Mouse (Mus musculus) kidney, embryonic 16.5 days (tissue): ENCODE results near the gene Ppp2r5b. TPM values are rescaled to one million over a fixed set of nuclear protein-coding genes. Genes with fewer than 3 reads are reported as not detected.

Source experiments
- microRNA counts: library from miRNA; unstranded; fragments of <30 nt; microRNA quantifications from one replicate; lab custom pipeline; 2016
- microRNA-seq: library from miRNA; unstranded; fragments of <30 nt; microRNA quantifications from one replicate; pipeline ENCODE4, GENCODE M21; 2016
- polyA plus RNA-seq: library from polyadenylated mRNA; unstranded; fragments of >200 nt; fragmentation: Nextera tagmentation; extraction: Ambion mirVana; gene quantifications from 2 replicates; pipeline ENCODE4 v1.2.1, GENCODE M21; 2015

The Ppp2r5b gene
- polyA plus RNA-seq, 1 experiment from 2014 or later: 27.5 TPM

MicroRNA genes within 50 kb of the gene (microRNA counts, 519-probe panel; counts per million panel counts)
- 2,832 counts per million, percentile 68 among the panel's probes with 10 or more counts for microRNA mmu-miR-192 (lab: Ali Mortazavi, UCI)

Small RNA genes lying within 50 kb of the gene (microRNA-seq; reads per million reads assigned to microRNA genes)
- 186 reads per million, percentile 63 among the genes with 10 or more reads in this experiment for gene Mir192
- gene Mir194-2: 116 reads per million, percentile 56 among the genes with 10 or more reads in this experiment

Other genes starting within 250 kb of the Ppp2r5b start
- gene Slc22a20, start 249.7 kb downstream of the Ppp2r5b start, polyA plus RNA-seq: not detected in 2 replicates
- gene Capn1, start 220.0 kb downstream of the Ppp2r5b start, polyA plus RNA-seq: 11.1 and 11.9 TPM in 2 replicates
- 33.1 and 39.0 TPM in 2 replicates for gene Syvn1, start 189.3 kb downstream of the Ppp2r5b start, polyA plus RNA-seq
- gene Mrpl49, start 178.1 kb downstream of the Ppp2r5b start, polyA plus RNA-seq: 83.2 and 87.2 TPM in 2 replicates
- gene Fau, start 178.0 kb downstream of the Ppp2r5b start, polyA plus RNA-seq: 644 and 690 TPM in 2 replicates
- 35.4 and 37.7 TPM in 2 replicates for gene Znhit2, start 174.7 kb downstream of the Ppp2r5b start, polyA plus RNA-seq
- gene Tm7sf2, start 167.5 kb downstream of the Ppp2r5b start, polyA plus RNA-seq: 22.8 and 28.6 TPM in 2 replicates
- gene Vps51, start 158.6 kb downstream of the Ppp2r5b start, polyA plus RNA-seq: 85.7 and 90.6 TPM in 2 replicates
- gene Tmem262, start 155.8 kb downstream of the Ppp2r5b start, polyA plus RNA-seq: not detected in 2 replicates
- 1.0 and 2.5 TPM in 2 replicates for gene Gm28374, start 153.6 kb downstream of the Ppp2r5b start, polyA plus RNA-seq
- 77.1 and 78.9 TPM in 2 replicates for gene Zfpl1, start 150.9 kb downstream of the Ppp2r5b start, polyA plus RNA-seq
- gene Cdca5, start 150.9 kb downstream of the Ppp2r5b start, polyA plus RNA-seq: 43.6 and 45.2 TPM in 2 replicates
- gene AC131692.1, start 141.5 kb downstream of the Ppp2r5b start, polyA plus RNA-seq: 0.28 and 0.35 TPM in 2 replicates
- 0.40 and 0.47 TPM in 2 replicates for gene Naaladl1, start 130.1 kb downstream of the Ppp2r5b start, polyA plus RNA-seq
- gene Sac3d1, start 117.2 kb downstream of the Ppp2r5b start, polyA plus RNA-seq: 42.3 and 43.7 TPM in 2 replicates
- gene Snx15, start 107.6 kb downstream of the Ppp2r5b start, polyA plus RNA-seq: 33.3 and 36.2 TPM in 2 replicates
- 0.47 and 0.84 TPM in 2 replicates for gene Batf2, start 94.9 kb downstream of the Ppp2r5b start, polyA plus RNA-seq
- gene Arl2, start 94.3 kb downstream of the Ppp2r5b start, polyA plus RNA-seq: 111 and 113 TPM in 2 replicates
- gene Majin, start 51.5 kb downstream of the Ppp2r5b start, polyA plus RNA-seq: not detected in 2 replicates
- 0.73 and 1.4 TPM in 2 replicates for gene Gpha2, start 9.5 kb downstream of the Ppp2r5b start, polyA plus RNA-seq
- 12.1 and 13.1 TPM in 2 replicates for gene Atg2a, start 5.8 kb upstream of the Ppp2r5b start, polyA plus RNA-seq
- gene Ehd1, start 40.9 kb upstream of the Ppp2r5b start, polyA plus RNA-seq: 84.2 and 89.5 TPM in 2 replicates
- 0.80 and 1.5 TPM in 2 replicates for gene Cdc42bpg, start 70.6 kb upstream of the Ppp2r5b start, polyA plus RNA-seq
- gene Men1, start 99.1 kb upstream of the Ppp2r5b start, polyA plus RNA-seq: 93.0 and 96.2 TPM in 2 replicates
- 25.9 and 28.7 TPM in 2 replicates for gene Map4k2, start 105.3 kb upstream of the Ppp2r5b start, polyA plus RNA-seq
- 132 and 150 TPM in 2 replicates for gene Sf1, start 127.8 kb upstream of the Ppp2r5b start, polyA plus RNA-seq
- gene Pygm, start 148.5 kb upstream of the Ppp2r5b start, polyA plus RNA-seq: 36.2 and 38.3 TPM in 2 replicates
- gene Rasgrp2, start 163.5 kb upstream of the Ppp2r5b start, polyA plus RNA-seq: 105 and 121 TPM in 2 replicates
- 6.0 and 6.2 TPM in 2 replicates for gene Nrxn2, start 182.9 kb upstream of the Ppp2r5b start, polyA plus RNA-seq